Mouse (Mus musculus) megakaryocyte, embryonic 14.5 days (primary cell): ENCODE data around the gene Eml5.

Experiments
- FLI1 ChIP-seq: IDR thresholded peaks from 2 replicates; pipeline ENCODE4 v1.6.1; 2012; ENCODE audit warnings: low read length, inconsistent platforms, mixed read lengths
- GATA1 ChIP-seq: IDR thresholded peaks from 3 replicates; pipeline ENCODE4 v1.6.1; 2012; ENCODE audit warnings: mixed read lengths, low read length, inconsistent platforms, borderline replicate concordance

DNA sequence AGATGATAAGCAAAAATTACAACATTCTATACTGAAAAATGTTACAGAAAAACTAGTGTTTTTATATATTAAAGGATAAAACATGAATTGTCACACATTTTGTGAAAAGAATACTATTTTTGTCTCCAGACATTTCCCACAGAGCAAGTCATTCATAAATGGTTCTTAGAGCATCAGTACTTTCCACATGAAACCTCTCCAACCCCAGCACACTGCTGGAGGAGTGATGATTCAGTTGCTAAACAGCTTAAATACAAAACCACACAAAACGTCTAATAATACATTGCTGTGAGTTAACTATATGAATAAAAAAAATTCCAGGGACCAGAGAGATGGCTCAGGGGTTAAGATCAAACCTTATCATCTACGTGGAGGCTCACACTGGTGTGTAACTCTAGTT is 26.1 kb downstream of the Eml5 start:
- TF ChIP-seq FLI1 (no peak), GATA1 (no peak)
